Mouse (Mus musculus) stomach, postnatal 0 days (tissue): ENCODE results near the gene Zfp524.

ENCODE experiments used
- CTCF ChIP-seq: IDR thresholded peaks from 2 replicates; pipeline ENCODE4 v1.5.1; 2016; ENCODE audit warnings: antibody characterized with exemption, low read depth, mild to moderate bottlenecking, moderate library complexity
- EP300 ChIP-seq: optimal IDR thresholded peaks from 2 replicates; pipeline ENCODE3; 2016; ENCODE audit warnings: antibody characterized with exemption

GRCm38 (mm10) chr7:5052931-5053343 is 38.7 kb downstream of the Zfp524 start:
- TF ChIP-seq EP300 (no peak), CTCF (no peak)
